Mouse (Mus musculus): ENCODE data around the gene Phf8. TPM values are rescaled to one million over a fixed set of nuclear protein-coding genes. Genes with fewer than 3 reads are reported as not detected.
"Not testable (repeated sequence)": the region's sequence is repeated elsewhere in the genome, so short reads cannot be mapped to it uniquely, and the experiment has no call there.

The Phf8 gene
- polyA plus RNA-seq (2017; shearing (Covaris generic)) = 10 to 100 TPM; 36.7 to 48.6 TPM

GRCm38 (mm10) chrX:151520458-151521322 lies at the start of gene Phf8:
Gene Phf8 (plus strand): TSS chrX:151520672.
- ATAC-seq = peak; percentile 87

- ATAC-seq = no peak
These were observed 32.3 kb upstream of the Phf8 start for GRCm38 (mm10) chrX:151488128-151488527.

GRCm38 (mm10) chrX:151493269-151493668 lies 27.2 kb upstream of the Phf8 start:
- ATAC-seq = not testable (repeated sequence)

GRCm38 (mm10) chrX:151496596-151496995 lies 23.9 kb upstream of the Phf8 start:
- ATAC-seq = no peak

- no peak for ATAC-seq
These were observed 11.9 kb upstream of the Phf8 start for GRCm38 (mm10) chrX:151508536-151508935.

GRCm38 (mm10) chrX:151509906-151510305 lies 10.6 kb upstream of the Phf8 start:
- ATAC-seq = no peak

- ATAC-seq = no peak
These were observed 7.4 kb upstream of the Phf8 start for GRCm38 (mm10) chrX:151513066-151513465.

- no peak for ATAC-seq
These were observed 6.8 kb upstream of the Phf8 start for GRCm38 (mm10) chrX:151513694-151514093.

GRCm38 (mm10) chrX:151518181-151518580 lies 2.3 kb upstream of the Phf8 start:
- no peak for ATAC-seq

GRCm38 (mm10) chrX:151520127-151520457 lies 380 bp upstream of the Phf8 start:
- ATAC-seq = no peak

- no peak for ATAC-seq
These were observed 1.5 kb downstream of the Phf8 start for GRCm38 (mm10) chrX:151521786-151522522.

- no peak for ATAC-seq
These were observed 32.9 kb downstream of the Phf8 start for GRCm38 (mm10) chrX:151553356-151553755.

- ATAC-seq = no peak
These were observed 54.7 kb downstream of the Phf8 start for GRCm38 (mm10) chrX:151575166-151575565.

- no peak for ATAC-seq
These were observed 122.9 kb downstream of the Phf8 start for GRCm38 (mm10) chrX:151643386-151643785.

GRCm38 (mm10) chrX:151653744-151654143 lies 133.3 kb downstream of the Phf8 start:
- ATAC-seq = no peak

- ATAC-seq = no peak
These were observed 154.2 kb downstream of the Phf8 start for GRCm38 (mm10) chrX:151674492-151675171.

Other genes with a start within 250 kb of the Phf8 start
- 1 to 10 TPM; 1.6 to 1.7 TPM for gene Fam120c, start 176.5 kb upstream of the Phf8 start, polyA plus RNA-seq (2017; shearing (Covaris generic))